Mouse (Mus musculus) midbrain, embryonic 15.5 days (tissue): Measurements from ENCODE around the gene Pacs1. TPM values are rescaled to one million over a fixed set of nuclear protein-coding genes. Genes with fewer than 3 reads are reported as not detected.
"Not testable (repeated sequence)": the region's sequence is repeated elsewhere in the genome, so short reads cannot be mapped to it uniquely, and the experiment has no call there.

Experiments used
- ATAC-seq: fragments of 200-750 bp; cut with Nextera tagmentation; replicated peaks from 2 replicates; pipeline ENCODE4 v1.8.0; 2017; ENCODE audit warnings: moderate TSS enrichment
- H3K27ac ChIP-seq: fragments of 300-500 bp; sonication (generic); 2 replicates; pipeline ENCODE4 v1.5.1; 2015; ENCODE audit warnings: mild to moderate bottlenecking, inconsistent platforms
- H3K27me3 ChIP-seq: fragments of 300-500 bp; sonication (generic); replicated peaks from 2 replicates; pipeline ENCODE4 v1.6.1; 2015; ENCODE audit warnings: inconsistent platforms
- H3K36me3 ChIP-seq: fragments of 300-500 bp; sonication (generic); replicated peaks from 2 replicates; pipeline ENCODE4 v1.6.1; 2015; ENCODE audit warnings: inconsistent platforms
- H3K4me1 ChIP-seq: fragments of 300-500 bp; sonication (generic); 2 replicates; pipeline ENCODE4 v1.6.1; 2015; ENCODE audit warnings: inconsistent platforms
- H3K4me2 ChIP-seq: fragments of 300-500 bp; sonication (generic); 2 replicates; pipeline ENCODE4 v1.6.1; 2015; ENCODE audit warnings: inconsistent platforms, mild to moderate bottlenecking, moderate library complexity
- H3K4me3 ChIP-seq: fragments of 300-500 bp; sonication (generic); 2 replicates; pipeline ENCODE4 v1.5.1; 2015; ENCODE audit warnings: mild to moderate bottlenecking, inconsistent platforms
- H3K9ac ChIP-seq: fragments of 300-500 bp; sonication (generic); 2 replicates; pipeline ENCODE4 v1.6.1; 2015; ENCODE audit warnings: mild to moderate bottlenecking, inconsistent platforms
- H3K9me3 ChIP-seq: fragments of 300-500 bp; sonication (generic); 2 replicates; pipeline ENCODE4 v1.6.1; 2016; ENCODE audit warnings: inconsistent platforms
- WGBS: fragments of 180-500 bp; shearing (Covaris S2); methylation state at CpG from one replicate; pipeline ENCODE4 v1.1.7; 2015; ENCODE audit warnings: mixed read lengths; 5-methylcytosine and 5-hydroxymethylcytosine counted together
- microRNA-seq: library from miRNA; unstranded; fragments of <30 nt; microRNA quantifications from one replicate; pipeline ENCODE4, GENCODE M21; 2016
- polyA plus RNA-seq: library from polyadenylated mRNA; unstranded; fragments of >200 nt; fragmentation: Nextera tagmentation; extraction: Ambion mirVana; gene quantifications from 2 replicates; pipeline ENCODE4 v1.2.1, GENCODE M21; 2015

The Pacs1 gene
- polyA plus RNA-seq, 1 experiment from 2014 or later = 55.7 TPM

- peak within 1 kb of the TSS; percentile 86 for H3K27ac ChIP-seq
- H3K27me3 ChIP-seq = peaks cover 31% of the 10 kb centered on the region
- H3K4me2 ChIP-seq = peak within 1 kb of the TSS; percentile 77
- peaks cover 43% of the 10 kb centered on the region for H3K4me1 ChIP-seq
- peak; percentile 94 for ATAC-seq
- no peaks in the 10 kb centered on the region for H3K9me3 ChIP-seq
- WGBS = under 1% methylated on average over 58 of the region's 58 CpGs
- peaks cover 14% of the 10 kb centered on the region for H3K36me3 ChIP-seq
- H3K9ac ChIP-seq = peak within 1 kb of the TSS; percentile 54
- peak within 1 kb of the TSS; percentile 71 for H3K4me3 ChIP-seq
These were observed 184.8 kb downstream of the Pacs1 start, which contains the start of gene Yif1a for GRCm38 (mm10) chr19:5087884-5088728. Gene Yif1a (plus strand): TSS chr19:5088538.

- not testable (repeated sequence) for H3K9ac ChIP-seq, H3K36me3 ChIP-seq, H3K9me3 ChIP-seq, H3K4me3 ChIP-seq, H3K27ac ChIP-seq, H3K4me2 ChIP-seq, ATAC-seq
- WGBS = 56% methylated on average over 4 of the region's 4 CpGs
- Histone ChIP-seq H3K4me1 (peaks cover 37% of the 10 kb centered on the region), H3K27me3 (peaks cover 46% of the 10 kb centered on the region)
These were observed 186.4 kb downstream of the Pacs1 start for GRCm38 (mm10) chr19:5086533-5086932.

- H3K4me1 ChIP-seq = peaks cover 37% of the 10 kb centered on the region
- H3K27ac ChIP-seq = no peak within 1 kb of the TSS
- WGBS = under 1% methylated on average over 69 of the region's 69 CpGs
- ATAC-seq = no peak
- no peaks in the 10 kb centered on the region for H3K9me3 ChIP-seq
- H3K9ac ChIP-seq = peak within 1 kb of the TSS; percentile 69
- H3K4me2 ChIP-seq = peak within 1 kb of the TSS; percentile 82
- H3K36me3 ChIP-seq = 0 out of 2 replicates have a peak, but pooled peaks cover 3% of the 10 kb centered on the region
- H3K4me3 ChIP-seq = peak within 1 kb of the TSS; percentile 68
- peaks cover 59% of the 10 kb centered on the region for H3K27me3 ChIP-seq
These were observed 187.6 kb downstream of the Pacs1 start, which contains the start of gene Tmem151a for GRCm38 (mm10) chr19:5085145-5085863. Gene Tmem151a (minus strand): TSS chr19:5085531.

- Histone ChIP-seq H3K4me2 (peak overlapping the region; percentile 82), H3K4me1 (peaks cover 37% of the 10 kb centered on the region), H3K27ac (no peak overlapping the region), H3K27me3 (peaks cover 64% of the 10 kb centered on the region), H3K9me3 (no peaks in the 10 kb centered on the region), H3K36me3 (0 out of 2 replicates have a peak, but pooled peaks cover 1% of the 10 kb centered on the region), H3K4me3 (peak overlapping the region; percentile 68), H3K9ac (peak overlapping the region; percentile 69)
- WGBS = 2% methylated on average over 15 of the region's 15 CpGs
- no peak for ATAC-seq
These were observed 188.1 kb downstream of the Pacs1 start for GRCm38 (mm10) chr19:5084834-5085144.

GRCm38 (mm10) chr19:5083961-5084833 lies 188.7 kb downstream of the Pacs1 start:
- peak overlapping the region; percentile 68 for H3K4me3 ChIP-seq
- ATAC-seq = no peak
- WGBS = 71% methylated on average over 3 of the region's 3 CpGs
- H3K9me3 ChIP-seq = no peaks in the 10 kb centered on the region
- H3K9ac ChIP-seq = peak overlapping the region; percentile 69
- peaks cover 67% of the 10 kb centered on the region for H3K27me3 ChIP-seq
- H3K27ac ChIP-seq = no peak overlapping the region
- no peaks in the 10 kb centered on the region for H3K36me3 ChIP-seq
- peaks cover 31% of the 10 kb centered on the region for H3K4me1 ChIP-seq
- peak overlapping the region; percentile 82 for H3K4me2 ChIP-seq

Small RNA genes lying within 50 kb of the gene (microRNA-seq; reads per million reads assigned to microRNA genes)
- gene Gm27468 = not detected

Other genes starting within 250 kb of the Pacs1 start
- gene Slc29a2, start 249.3 kb downstream of the Pacs1 start, polyA plus RNA-seq = 12.2 and 13.6 TPM in 2 replicates
- 78.8 and 80.6 TPM in 2 replicates for gene B4gat1, start 234.3 kb downstream of the Pacs1 start, polyA plus RNA-seq
- gene AC124502.3, start 234.2 kb downstream of the Pacs1 start, polyA plus RNA-seq = 3.6 and 4.2 TPM in 2 replicates
- gene Brms1, start 231.8 kb downstream of the Pacs1 start, polyA plus RNA-seq = 40.0 and 44.4 TPM in 2 replicates
- 0.91 and 1.6 TPM in 2 replicates for gene Rin1, start 222.6 kb downstream of the Pacs1 start, polyA plus RNA-seq
- gene Cd248, start 205.0 kb downstream of the Pacs1 start, polyA plus RNA-seq = 19.7 and 24.2 TPM in 2 replicates
- gene Tmem151a, start 187.6 kb downstream of the Pacs1 start, polyA plus RNA-seq = 20.3 and 21.2 TPM in 2 replicates
- 43.4 and 55.8 TPM in 2 replicates for gene Yif1a, start 184.6 kb downstream of the Pacs1 start, polyA plus RNA-seq
- 480 and 492 TPM in 2 replicates for gene Cnih2, start 174.6 kb downstream of the Pacs1 start, polyA plus RNA-seq
- 216 and 233 TPM in 2 replicates for gene Rab1b, start 166.0 kb downstream of the Pacs1 start, polyA plus RNA-seq
- 76.8 and 78.4 TPM in 2 replicates for gene Klc2, start 154.6 kb downstream of the Pacs1 start, polyA plus RNA-seq
- 350 and 352 TPM in 2 replicates for gene Sf3b2, start 22.3 kb upstream of the Pacs1 start, polyA plus RNA-seq
- 47.2 and 50.3 TPM in 2 replicates for gene Gal3st3, start 25.2 kb upstream of the Pacs1 start, polyA plus RNA-seq
- not detected in 2 replicates for gene Catsper1, start 62.6 kb upstream of the Pacs1 start, polyA plus RNA-seq
- gene Cst6, start 76.5 kb upstream of the Pacs1 start, polyA plus RNA-seq = 5.9 and 7.2 TPM in 2 replicates
- 43.6 and 43.8 TPM in 2 replicates for gene Eif1ad, start 93.6 kb upstream of the Pacs1 start, polyA plus RNA-seq
- 307 and 337 TPM in 2 replicates for gene Banf1, start 94.0 kb upstream of the Pacs1 start, polyA plus RNA-seq
- 72.5 and 77.3 TPM in 2 replicates for gene Sart1, start 115.6 kb upstream of the Pacs1 start, polyA plus RNA-seq
- gene Tsga10ip, start 129.4 kb upstream of the Pacs1 start, polyA plus RNA-seq = not detected in 2 replicates
- 291 and 296 TPM in 2 replicates for gene Drap1, start 151.9 kb upstream of the Pacs1 start, polyA plus RNA-seq
- 71.5 and 74.9 TPM in 2 replicates for gene AI837181, start 152.0 kb upstream of the Pacs1 start, polyA plus RNA-seq
- 0.40 TPM in 1 of 2 replicates, not detected in the other for gene Fosl1, start 174.4 kb upstream of the Pacs1 start, polyA plus RNA-seq
- 11.7 and 13.2 TPM in 2 replicates for gene Ccdc85b, start 184.8 kb upstream of the Pacs1 start, polyA plus RNA-seq
- gene Fibp, start 187.5 kb upstream of the Pacs1 start, polyA plus RNA-seq = 180 and 185 TPM in 2 replicates
- 5.4 and 6.5 TPM in 2 replicates for gene Ctsw, start 195.4 kb upstream of the Pacs1 start, polyA plus RNA-seq
- 41.3 and 45.9 TPM in 2 replicates for gene Efemp2, start 200.8 kb upstream of the Pacs1 start, polyA plus RNA-seq
- gene Mus81, start 215.3 kb upstream of the Pacs1 start, polyA plus RNA-seq = 54.3 and 60.2 TPM in 2 replicates
- 3,624 and 3,631 TPM in 2 replicates for gene Cfl1, start 217.3 kb upstream of the Pacs1 start, polyA plus RNA-seq
- gene 1700020D05Rik, start 230.7 kb upstream of the Pacs1 start, polyA plus RNA-seq = 0.17 TPM in 1 of 2 replicates, not detected in the other
- 106 and 111 TPM in 2 replicates for gene Snx32, start 237.4 kb upstream of the Pacs1 start, polyA plus RNA-seq